Mouse (Mus musculus) embryonic stem cell, embryonic (primary cell): ENCODE measurements around the gene Hspe1.
"Not testable (repeated sequence)": the region's sequence is repeated elsewhere in the genome, so short reads cannot be mapped to it uniquely, and the experiment has no call there.

Experiments used
- CTCF ChIA-PET, 4 experiments: fragments of 300-600 bp in 2 of 4; fragments of 350-600 bp in 2 of 4; sonication (Branson Sonifier 250); formaldehyde crosslinking; loops; one replicate each; lab custom pipeline; 2022; ENCODE audit warnings: inconsistent platforms in 2 of 4; lab: Charles Lee
- POLR2A ChIA-PET, 4 experiments: fragments of 300-600 bp in 2 of 4; fragments of 350-600 bp in 2 of 4; sonication (Branson Sonifier 250); formaldehyde crosslinking; loops; one replicate each; lab custom pipeline; 2022; ENCODE audit warnings: antibody characterized with exemption in 4 of 4, inconsistent platforms in 1 of 4; lab: Charles Lee

Gene Hspe1

GRCm38 (mm10) chr1:55087932-55088610 lies at the start of gene Hspe1, which contains the start of gene Hspd1:
TSS of gene Hspe1 (plus strand) at chr1:55088132.
TSS of gene Hspd1 (minus strand) at chr1:55088243.
- ChIA-PET POLR2A (interaction anchor here (0.5 to 5.2 kb wide), 63 partner anchors 8 to 1791 kb away, joined by 3 to 72 read pairs (median 4); partner anchors contain the start of genes Mob4 (in 3 of the 4), Coq10b (in 2 of the 4), Gm28778 (in 1 of the 4) and Mars2 (in 1 of the 4)), CTCF (no interaction called here)

- ChIA-PET POLR2A (interaction anchor here in 3 of 4 experiments (0.8 to 3.4 kb wide), 12 partner anchors 11 to 132 kb away, joined by 3 to 20 read pairs (median 4); partner anchors contain the start of genes Coq10b (in 2 of the 3) and Mob4 (in 2 of the 3)), CTCF (no interaction called here)
These were observed 48.0 kb upstream of the Hspe1 start for GRCm38 (mm10) chr1:55039944-55040343.

GRCm38 (mm10) chr1:55041691-55042090 lies 46.2 kb upstream of the Hspe1 start:
- CTCF ChIA-PET = interaction anchor here in 3 of 4 experiments (1.0 to 2.1 kb wide), 8 partner anchors 11 to 144 kb away, joined by 3 to 8 read pairs (median 3); partner anchors contain the start of gene Coq10b (in 2 of the 3)

DNA sequence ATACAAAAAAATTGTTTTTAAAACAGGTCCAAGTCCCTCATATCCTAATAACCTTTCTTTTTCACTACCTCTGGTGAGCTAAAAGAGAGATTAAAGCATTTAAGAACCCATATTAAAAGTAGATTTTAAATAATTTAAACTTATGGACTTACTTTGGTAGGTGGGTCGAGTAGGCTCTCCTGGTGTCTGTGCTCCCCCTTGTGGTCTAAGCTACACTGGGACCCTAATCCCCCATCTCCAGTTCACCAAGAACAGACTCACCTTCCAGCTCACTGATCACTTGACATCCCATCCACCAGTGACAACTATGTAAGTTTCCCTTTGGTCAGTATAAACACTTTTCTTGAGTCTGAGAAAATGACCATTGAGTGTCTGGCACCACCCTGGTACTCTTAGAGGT lies 45.7 kb upstream of the Hspe1 start:
- CTCF ChIA-PET = interaction anchor here in 3 of 4 experiments (0.7 to 2.1 kb wide), 14 partner anchors 10 to 833 kb away, joined by 3 to 8 read pairs (median 3); partner anchors contain the start of gene Coq10b (in 3 of the 3)
- POLR2A ChIA-PET = interaction anchor here in 3 of 4 experiments (0.7 to 2.8 kb wide), 10 partner anchors 7 to 40 kb away, joined by 3 to 9 read pairs (median 3); partner anchors contain the start of gene Coq10b (in 2 of the 3)

More at GRCm38 (mm10) chr1:55041691-55042090, 46.2 kb upstream of the Hspe1 start:
- POLR2A ChIA-PET = interaction anchor here in 3 of 4 experiments (0.7 to 2.8 kb wide), 11 partner anchors 9 to 41 kb away, joined by 3 to 9 read pairs (median 3); partner anchors contain the start of gene Coq10b (in 2 of the 3)

DNA sequence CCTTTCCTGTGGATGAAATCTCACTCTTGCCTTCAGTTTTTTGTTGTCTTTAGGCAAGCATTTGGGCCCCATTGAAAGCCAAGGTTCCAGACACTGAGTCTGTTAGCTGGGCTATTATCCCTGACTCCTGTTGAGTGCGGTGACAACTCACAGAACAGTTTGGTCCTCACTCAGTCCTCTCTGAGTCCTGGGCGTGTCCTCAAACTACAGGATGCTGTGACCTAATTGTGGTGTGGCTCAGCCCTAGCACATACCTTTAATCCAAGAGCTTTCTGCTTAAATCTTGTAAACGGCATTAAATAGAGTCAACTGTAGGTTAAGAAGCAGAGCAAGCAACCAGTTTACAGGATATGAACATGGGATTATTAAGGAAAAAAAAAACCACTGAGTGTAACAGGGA lies 44.8 kb upstream of the Hspe1 start:
- CTCF ChIA-PET = interaction anchor here in 3 of 4 experiments (0.9 to 1.9 kb wide), 7 partner anchors 9 to 832 kb away, joined by 3 to 6 read pairs (median 3); partner anchors contain the start of gene Coq10b (in 2 of the 3)
- POLR2A ChIA-PET = interaction anchor here in 2 of 4 experiments (0.8 to 2.1 kb wide), 4 partner anchors 8 to 22 kb away, joined by 4 to 9 read pairs (median 5); partner anchors contain the start of gene Coq10b (in 1 of the 2)

DNA sequence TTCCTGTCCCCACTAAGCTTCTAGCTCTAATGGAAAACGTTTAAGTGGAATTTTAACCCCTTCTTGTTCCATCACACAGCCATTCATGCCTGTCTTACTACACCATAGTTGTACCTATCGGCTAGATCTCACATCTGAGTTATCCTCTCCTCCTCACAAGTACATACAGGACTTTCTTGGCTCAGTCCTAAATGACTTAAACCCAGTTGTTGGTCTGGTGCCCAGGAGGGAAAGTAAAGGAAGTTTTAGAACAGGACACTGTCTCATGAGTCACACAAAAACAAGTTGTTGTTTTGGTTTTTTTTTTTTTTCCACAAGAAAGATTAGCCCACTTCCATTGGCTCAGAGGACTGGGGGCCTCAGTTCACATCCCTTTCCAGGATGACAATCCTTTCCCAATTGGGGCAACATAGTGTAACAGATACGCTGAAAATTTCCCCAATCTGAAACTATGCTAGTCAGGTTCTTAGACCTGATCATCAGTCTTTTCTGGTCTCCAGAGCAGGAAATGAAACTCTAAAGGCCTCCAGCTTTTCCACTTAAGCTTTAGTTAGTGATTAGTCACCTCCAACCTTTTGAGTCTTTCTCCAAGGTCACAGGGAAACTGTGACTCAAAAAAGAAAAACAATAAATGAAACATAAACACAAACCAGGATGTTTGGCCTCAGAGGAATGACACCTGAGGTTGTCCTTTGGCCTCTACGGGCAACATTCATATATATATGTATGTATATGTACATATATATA lies 38.9 kb upstream of the Hspe1 start:
- CTCF ChIA-PET = interaction anchor here in 1 of 4 experiments (0.6 kb wide), 1 partner anchor 24 kb away, joined by 4 read pairs; no protein-coding TSS in a partner anchor
- POLR2A ChIA-PET = interaction anchor here in 1 of 4 experiments (0.6 kb wide), 1 partner anchor 28 kb away, joined by 6 read pairs; no protein-coding TSS in a partner anchor

GRCm38 (mm10) chr1:55051671-55052070 lies 36.3 kb upstream of the Hspe1 start:
- CTCF ChIA-PET = interaction anchor here in 1 of 4 experiments (0.6 kb wide), 1 partner anchor 35 kb away, joined by 3 read pairs; no protein-coding TSS in a partner anchor
- POLR2A ChIA-PET = interaction anchor here in 3 of 4 experiments (0.6 to 1.9 kb wide), 29 partner anchors 9 to 567 kb away, joined by 3 to 15 read pairs (median 4); partner anchors contain the start of genes Hspd1 (in 1 of the 3), Hspe1 (in 1 of the 3) and Mob4 (in 1 of the 3)

GRCm38 (mm10) chr1:55052355-55052953 lies 35.5 kb upstream of the Hspe1 start, which contains the start of gene Coq10b:
TSS of gene Coq10b (plus strand) at chr1:55052770.
- ChIA-PET POLR2A (interaction anchor here in 3 of 4 experiments (0.6 to 1.9 kb wide), 37 partner anchors 8 to 568 kb away, joined by 3 to 15 read pairs (median 4); partner anchors contain the start of genes Hspd1 (in 1 of the 3), Hspe1 (in 1 of the 3) and Mob4 (in 1 of the 3)), CTCF (interaction anchor here (0.5 to 1.1 kb wide), 6 partner anchors 10 to 311 kb away, joined by 3 to 6 read pairs (median 4); partner anchors contain the start of gene Boll (in 1 of the 4))

GRCm38 (mm10) chr1:55053005-55053404 lies 34.9 kb upstream of the Hspe1 start:
- ChIA-PET POLR2A (interaction anchor here in 3 of 4 experiments (0.8 to 1.9 kb wide), 26 partner anchors 8 to 145 kb away, joined by 3 to 15 read pairs (median 4); partner anchors contain the start of genes Hspd1 (in 1 of the 3) and Hspe1 (in 1 of the 3)), CTCF (interaction anchor here in 3 of 4 experiments (0.7 to 1.1 kb wide), 4 partner anchors 11 to 310 kb away, joined by 3 to 6 read pairs (median 4); partner anchors contain the start of gene Boll (in 1 of the 3))

- POLR2A ChIA-PET = interaction anchor here in 1 of 4 experiments (0.5 to 1.9 kb wide), 7 partner anchors 12 to 145 kb away, joined by 3 to 4 read pairs (median 3); no protein-coding TSS in a partner anchor
- CTCF ChIA-PET = no interaction called here
These were observed 34.3 kb upstream of the Hspe1 start for GRCm38 (mm10) chr1:55053596-55053995.

DNA sequence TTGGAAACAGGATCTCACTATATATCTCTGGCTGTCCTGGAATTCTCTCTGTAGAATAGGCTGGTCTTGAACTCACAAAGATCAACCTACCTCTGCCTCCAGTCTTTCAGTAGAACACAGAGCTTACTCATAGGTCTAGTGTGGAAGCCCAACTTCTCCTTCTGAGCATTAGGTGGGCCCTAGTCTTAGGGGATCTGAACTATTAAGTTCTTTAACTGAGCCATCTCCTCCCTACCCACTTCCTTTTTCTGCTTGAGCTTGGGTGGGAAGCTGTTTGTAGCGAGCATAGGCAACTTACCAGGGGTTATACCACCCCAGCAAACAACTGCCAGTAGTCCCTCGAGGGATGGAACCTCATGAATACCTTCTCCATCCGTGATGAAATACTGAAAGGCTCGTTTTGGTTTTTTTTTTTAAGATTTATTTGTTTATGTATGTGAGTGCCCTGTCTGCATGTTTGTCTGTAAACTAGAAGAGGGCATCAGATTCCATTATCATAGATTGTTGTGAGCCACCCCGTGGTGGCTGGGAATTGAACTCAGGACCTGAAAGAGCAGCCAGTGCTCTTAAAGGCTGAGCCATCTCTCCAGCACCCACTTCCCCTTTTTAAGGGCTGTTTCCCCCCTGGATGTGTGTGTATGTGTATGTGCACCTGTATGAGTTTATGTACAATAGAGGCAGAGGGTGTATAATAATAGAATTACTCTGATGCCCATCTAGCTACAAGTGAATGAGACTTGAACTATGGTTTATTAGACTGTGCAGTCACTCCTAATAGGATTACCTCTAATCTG lies 32.4 kb upstream of the Hspe1 start:
- POLR2A ChIA-PET = interaction anchor here in 2 of 4 experiments (1.1 to 2.4 kb wide), 4 partner anchors 30 to 805 kb away, joined by 3 to 8 read pairs (median 4); partner anchors contain the start of gene Ccdc150 (in 1 of the 2)
- CTCF ChIA-PET = interaction anchor here in 1 of 4 experiments (1.5 kb wide), 1 partner anchor 13 kb away, joined by 3 read pairs; no protein-coding TSS in a partner anchor

- CTCF ChIA-PET = not testable (repeated sequence)
These were observed 29.5 kb upstream of the Hspe1 start for GRCm38 (mm10) chr1:55058383-55058782.

GRCm38 (mm10) chr1:55061099-55061498 lies 26.8 kb upstream of the Hspe1 start:
- CTCF ChIA-PET = interaction anchor here in 1 of 4 experiments (0.5 to 0.9 kb wide), 2 partner anchors 165 to 1687 kb away, joined by 3 to 4 read pairs; no protein-coding TSS in a partner anchor
- POLR2A ChIA-PET = interaction anchor here in 2 of 4 experiments (0.7 to 1.8 kb wide), 5 partner anchors 9 to 75 kb away, joined by 3 to 6 read pairs (median 3); partner anchors contain the start of genes Coq10b (in 1 of the 2), Hspd1 (in 1 of the 2) and Hspe1 (in 1 of the 2)

More at GRCm38 (mm10) chr1:55058383-55058782, 29.5 kb upstream of the Hspe1 start:
- POLR2A ChIA-PET = interaction anchor here in 3 of 4 experiments (0.6 to 2.6 kb wide), 10 partner anchors 8 to 78 kb away, joined by 3 to 9 read pairs (median 3); no protein-coding TSS in a partner anchor

DNA sequence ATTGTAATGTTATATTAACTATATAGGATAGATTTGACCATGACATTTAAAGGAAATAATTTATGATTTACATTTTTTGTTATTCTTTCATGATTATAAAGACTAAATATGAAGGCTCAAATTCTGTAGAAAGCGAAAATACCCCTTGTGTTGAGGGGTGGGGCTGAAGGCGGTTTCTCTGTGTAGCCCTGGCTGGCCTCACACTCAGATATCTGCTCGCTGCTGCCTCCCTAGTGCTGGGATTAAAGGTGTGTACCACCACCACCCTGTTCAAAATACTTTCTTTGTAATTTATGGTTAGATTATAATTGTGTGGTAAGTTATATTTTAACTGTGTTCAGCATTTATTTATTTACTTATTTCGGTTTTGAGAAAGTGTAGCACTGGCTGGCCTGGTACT lies 26.2 kb upstream of the Hspe1 start:
- ChIA-PET POLR2A (interaction anchor here in 1 of 4 experiments (1.8 kb wide), 1 partner anchor 26 kb away, joined by 5 read pairs; no protein-coding TSS in a partner anchor), CTCF (no interaction called here)

- POLR2A ChIA-PET = interaction anchor here in 2 of 4 experiments (1.1 to 2.2 kb wide), 5 partner anchors 10 to 93 kb away, joined by 3 to 17 read pairs (median 5); partner anchors contain the start of genes Hspd1 (in 1 of the 2) and Hspe1 (in 1 of the 2)
- CTCF ChIA-PET = not testable (repeated sequence)
These were observed 15.6 kb upstream of the Hspe1 start for GRCm38 (mm10) chr1:55072328-55072727.
